Mouse (Mus musculus) retina, adult 2 months (tissue): ENCODE measurements around the gene Zfp277.

Experiments
- DNase-seq: peaks from one replicate; pipeline ENCODE4 v3.0.0-alpha.2; 2012; ENCODE audit warnings: low read depth, low spot score

Zfp277 gene

GRCm38 (mm10) chr12:40378621-40379537 lies 66.8 kb downstream of the Zfp277 start:
- no peak for DNase-seq

GRCm38 (mm10) chr12:40351879-40352278 lies 93.8 kb downstream of the Zfp277 start:
- DNase-seq = no peak

- no peak for DNase-seq
These were observed 97.5 kb downstream of the Zfp277 start for GRCm38 (mm10) chr12:40348251-40348650.

- DNase-seq = no peak
These were observed 98.5 kb downstream of the Zfp277 start for GRCm38 (mm10) chr12:40347060-40347698.

- DNase-seq = no peak
These were observed 104.3 kb downstream of the Zfp277 start for GRCm38 (mm10) chr12:40341443-40341842.

GRCm38 (mm10) chr12:40335303-40335702 lies 110.4 kb downstream of the Zfp277 start:
- no peak for DNase-seq

- DNase-seq = no peak
These were observed 114.2 kb downstream of the Zfp277 start for GRCm38 (mm10) chr12:40331467-40331866.

GRCm38 (mm10) chr12:40327012-40327660 lies 118.6 kb downstream of the Zfp277 start:
- DNase-seq = no peak

GRCm38 (mm10) chr12:40325582-40325981 lies 120.1 kb downstream of the Zfp277 start:
- DNase-seq = no peak

- DNase-seq = no peak
These were observed 120.9 kb downstream of the Zfp277 start for GRCm38 (mm10) chr12:40324819-40325218.

- DNase-seq = no peak
These were observed 130.6 kb downstream of the Zfp277 start for GRCm38 (mm10) chr12:40315146-40315545.

GRCm38 (mm10) chr12:40303960-40304359 lies 141.7 kb downstream of the Zfp277 start:
- no peak for DNase-seq

- no peak for DNase-seq
These were observed 147.1 kb downstream of the Zfp277 start for GRCm38 (mm10) chr12:40298636-40299035.

- no peak for DNase-seq
These were observed 159.2 kb downstream of the Zfp277 start for GRCm38 (mm10) chr12:40286539-40286938.

GRCm38 (mm10) chr12:40280596-40281325 lies 164.9 kb downstream of the Zfp277 start:
- DNase-seq = no peak

- DNase-seq = no peak
These were observed 168.1 kb downstream of the Zfp277 start for GRCm38 (mm10) chr12:40277581-40277980.

- no peak for DNase-seq
These were observed 170.8 kb downstream of the Zfp277 start for GRCm38 (mm10) chr12:40274931-40275330.

GRCm38 (mm10) chr12:40273339-40273738 lies 172.4 kb downstream of the Zfp277 start:
- DNase-seq = no peak

- no peak for DNase-seq
These were observed 173.0 kb downstream of the Zfp277 start for GRCm38 (mm10) chr12:40272710-40273109.

- no peak for DNase-seq
These were observed 177.4 kb downstream of the Zfp277 start for GRCm38 (mm10) chr12:40268313-40268712.
